Mouse (Mus musculus) stomach, postnatal 0 days (tissue): ENCODE results near the gene Gm5431. TPM values are rescaled to one million over a fixed set of nuclear protein-coding genes. Genes with fewer than 3 reads are reported as not detected.
"Not testable (repeated sequence)": the region's sequence is repeated elsewhere in the genome, so short reads cannot be mapped to it uniquely, and the experiment has no call there.

Experiments used
- ATAC-seq: fragments of 200-750 bp; cut with Nextera tagmentation; 2 replicates; pipeline ENCODE4 v1.8.0; 2017; ENCODE audit not compliant: low FRiP score, low TSS enrichment
- DNase-seq: peaks from one replicate; pipeline ENCODE4 v3.0.0-alpha.2; 2016; ENCODE audit warnings: low spot score
- H3K27ac ChIP-seq: fragments of 300-500 bp; sonication (generic); replicated peaks from 2 replicates; pipeline ENCODE4 v1.5.1; 2014; ENCODE audit warnings: mild to moderate bottlenecking, control low read depth
- H3K27me3 ChIP-seq: fragments of 300-500 bp; sonication (generic); 2 replicates; pipeline ENCODE4 v1.6.1; 2014; ENCODE audit warnings: low read length; ENCODE audit not compliant: control insufficient read depth, insufficient read depth
- H3K36me3 ChIP-seq: fragments of 300-500 bp; sonication (generic); 2 replicates; pipeline ENCODE4 v1.6.1; 2014; ENCODE audit warnings: low read length, mixed read lengths; ENCODE audit not compliant: control insufficient read depth, insufficient read depth
- H3K4me1 ChIP-seq: fragments of 300-500 bp; sonication (generic); replicated peaks from 2 replicates; pipeline ENCODE4 v1.6.1; 2014; ENCODE audit warnings: antibody characterized with exemption; ENCODE audit not compliant: control insufficient read depth, insufficient read depth
- H3K4me2 ChIP-seq: fragments of 300-500 bp; sonication (generic); replicated peaks from 2 replicates; pipeline ENCODE4 v1.6.1; 2014; ENCODE audit warnings: low read depth, mild to moderate bottlenecking, control low read depth, moderate library complexity
- H3K4me3 ChIP-seq: fragments of 300-500 bp; sonication (generic); 2 replicates; pipeline ENCODE4 v1.5.1; 2014; ENCODE audit warnings: low read depth, low read length, control low read depth
- H3K9ac ChIP-seq: fragments of 300-500 bp; sonication (generic); 2 replicates; pipeline ENCODE4 v1.6.1; 2014; ENCODE audit warnings: mild to moderate bottlenecking, low read length, control low read depth, mixed read lengths
- H3K9me3 ChIP-seq: fragments of 300-500 bp; sonication (generic); 2 replicates; pipeline ENCODE4 v1.6.1; 2016; ENCODE audit warnings: low read length; ENCODE audit not compliant: control insufficient read depth
- CTCF ChIP-seq: IDR thresholded peaks from 2 replicates; pipeline ENCODE4 v1.5.1; 2016; ENCODE audit warnings: antibody characterized with exemption, low read depth, mild to moderate bottlenecking, moderate library complexity
- EP300 ChIP-seq: optimal IDR thresholded peaks from 2 replicates; pipeline ENCODE3; 2016; ENCODE audit warnings: antibody characterized with exemption
- WGBS: fragments of 180-500 bp; shearing (Covaris S2); extraction: QIAGEN DNeasy Blood & Tissue Kit; methylation state at CpG from one replicate; pipeline ENCODE4 v1.1.7; 2014; 5-methylcytosine and 5-hydroxymethylcytosine counted together
- polyA plus RNA-seq: library from polyadenylated mRNA; unstranded; fragments of >200 nt; fragmentation: Nextera tagmentation; extraction: Ambion mirVana; gene quantifications from 2 replicates; pipeline ENCODE4 v1.2.1, GENCODE M21; 2015

Gene Gm5431
- polyA plus RNA-seq, 1 experiment from 2014 or later: 0.33 TPM

- H3K4me3 ChIP-seq: no peak overlapping the region
- ATAC-seq: no peak
- no peaks in the 10 kb centered on the region for H3K36me3 ChIP-seq
- DNase-seq: no peak
- peak overlapping the region; percentile 78; the same call in 1 of the 2 replicates for H3K4me2 ChIP-seq
- H3K9me3 ChIP-seq: no peaks in the 10 kb centered on the region
- H3K9ac ChIP-seq: no peak overlapping the region
- no peak for TF ChIP-seq EP300
- no peak for TF ChIP-seq CTCF
- WGBS: 67% methylated on average over 4 of the region's 4 CpGs
- H3K27ac ChIP-seq: no peak overlapping the region
- H3K4me1 ChIP-seq: no peaks in the 10 kb centered on the region
- H3K27me3 ChIP-seq: no peaks in the 10 kb centered on the region
Observed at GRCm38 (mm10) chr11:48852190-48852589, 49.8 kb downstream of the Gm5431 start.

- TF ChIP-seq EP300: no peak
- peak; percentile 63 for TF ChIP-seq CTCF
- H3K4me2 ChIP-seq: no peak overlapping the region
- WGBS: 81% methylated on average over 4 of the region's 4 CpGs
- H3K4me1 ChIP-seq: no peaks in the 10 kb centered on the region
- H3K27ac ChIP-seq: no peak overlapping the region
- H3K36me3 ChIP-seq: no peaks in the 10 kb centered on the region
- no peak for DNase-seq
- no peak overlapping the region for H3K9ac ChIP-seq
- no peak overlapping the region for H3K4me3 ChIP-seq
- no peaks in the 10 kb centered on the region for H3K9me3 ChIP-seq
- no peaks in the 10 kb centered on the region for H3K27me3 ChIP-seq
- no peak for ATAC-seq
Observed at GRCm38 (mm10) chr11:48851270-48851995, 50.6 kb downstream of the Gm5431 start.

GRCm38 (mm10) chr11:48850240-48850639, 51.8 kb downstream of the Gm5431 start:
- WGBS: 6% methylated on average over 2 of the region's 2 CpGs

GRCm38 (mm10) chr11:48846881-48847280, 55.1 kb downstream of the Gm5431 start:
- Histone ChIP-seq H3K4me1 (no peaks in the 10 kb centered on the region), H3K4me3 (no peak overlapping the region), H3K27me3 (no peaks in the 10 kb centered on the region), H3K4me2 (no peak overlapping the region), H3K9ac (no peak overlapping the region), H3K27ac (no peak overlapping the region), H3K9me3 (no peaks in the 10 kb centered on the region), H3K36me3 (no peaks in the 10 kb centered on the region)
- no peak for TF ChIP-seq EP300
- TF ChIP-seq CTCF: no peak
- WGBS: 65% methylated on average over 5 of the region's 5 CpGs
- DNase-seq (no peak), ATAC-seq (no peak)

More at GRCm38 (mm10) chr11:48850240-48850639, 51.8 kb downstream of the Gm5431 start:
- no peaks in the 10 kb centered on the region for H3K36me3 ChIP-seq
- no peak overlapping the region for H3K27ac ChIP-seq
- H3K4me1 ChIP-seq: no peaks in the 10 kb centered on the region
- no peaks in the 10 kb centered on the region for H3K9me3 ChIP-seq
- H3K9ac ChIP-seq: no peak overlapping the region
- H3K4me2 ChIP-seq: no peak overlapping the region
- ATAC-seq (no peak), DNase-seq (no peak)
- H3K4me3 ChIP-seq: no peak overlapping the region
- H3K27me3 ChIP-seq: no peaks in the 10 kb centered on the region
- no peak for TF ChIP-seq EP300
- no peak for TF ChIP-seq CTCF

- not testable (repeated sequence) for ATAC-seq, H3K9me3 ChIP-seq, H3K4me2 ChIP-seq, H3K4me1 ChIP-seq, DNase-seq, H3K27me3 ChIP-seq, H3K27ac ChIP-seq, H3K9ac ChIP-seq, H3K4me3 ChIP-seq, H3K36me3 ChIP-seq
- WGBS: 65% methylated on average over 2 of the region's 2 CpGs
Observed at GRCm38 (mm10) chr11:48846362-48846761, 55.7 kb downstream of the Gm5431 start.

- Histone ChIP-seq H3K4me3 (no peak overlapping the region), H3K36me3 (no peaks in the 10 kb centered on the region), H3K4me2 (no peak overlapping the region), H3K27ac (no peak overlapping the region), H3K9ac (no peak overlapping the region), H3K27me3 (no peaks in the 10 kb centered on the region), H3K9me3 (no peaks in the 10 kb centered on the region), H3K4me1 (no peaks in the 10 kb centered on the region)
- DNase-seq (no peak), ATAC-seq (no peak)
- no peak for TF ChIP-seq CTCF
- TF ChIP-seq EP300: no peak
- 32% methylated on average over 13 of the region's 13 CpGs for WGBS
Observed at GRCm38 (mm10) chr11:48845244-48845815, 56.7 kb downstream of the Gm5431 start.
